Mouse (Mus musculus) megakaryocyte, adult 5-6 weeks (primary cell): ENCODE results near the gene Klk1b26. TPM values are rescaled to one million over a fixed set of nuclear protein-coding genes. Genes with fewer than 3 reads are reported as not detected.
A peak's percentile ranks its signal among the peaks of the same experiment; 100 is the strongest.
"Not testable (repeated sequence)": the region's sequence is repeated elsewhere in the genome, so short reads cannot be mapped to it uniquely, and the experiment has no call there.

Source experiments
- ATAC-seq: 2 replicates; pipeline ENCODE4 v1.8.0; 2016; ENCODE audit warnings: mild to moderate bottlenecking, inconsistent platforms; ENCODE audit not compliant: poor library complexity, severe bottlenecking
- total RNA-seq, 2 experiments: library from RNA; stranded (forward) in 1 of 2; stranded (reverse) in 1 of 2; fragments of 153-499, 151-499 nt in 1 of 2; fragments of 221-1000, 200-1000 nt in 1 of 2; gene quantifications; 2 replicates each; pipeline versions ENCODE4 v1.2.3 to v1.2.4; 2015 to 2017

The Klk1b26 gene
- total RNA-seq (2015) = not detected in 2 replicates
- not detected in 2 replicates for total RNA-seq (2017)

DNA sequence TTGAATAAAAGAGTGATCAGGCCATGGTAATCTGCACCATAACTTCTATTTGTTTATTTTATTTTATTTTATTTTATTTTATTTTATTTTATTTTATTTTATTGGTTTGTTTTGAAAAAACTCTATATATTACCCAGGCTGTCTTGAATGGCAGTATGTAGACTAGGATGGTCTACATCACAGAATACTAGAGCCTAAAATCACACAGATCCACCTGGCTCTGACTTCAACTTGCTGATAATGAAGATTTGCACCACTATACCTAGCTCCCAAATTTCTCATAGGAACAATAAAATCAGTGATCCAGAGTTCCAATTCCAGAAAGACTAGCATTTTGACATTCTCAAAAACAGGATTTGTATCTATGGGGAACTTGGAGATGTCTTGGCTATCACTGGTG is at the start of gene Klk1b26:
TSS of gene Klk1b26 (plus strand) at position 301 of the 400 bp plus-strand sequence.
- ATAC-seq = not testable (repeated sequence)

DNA sequence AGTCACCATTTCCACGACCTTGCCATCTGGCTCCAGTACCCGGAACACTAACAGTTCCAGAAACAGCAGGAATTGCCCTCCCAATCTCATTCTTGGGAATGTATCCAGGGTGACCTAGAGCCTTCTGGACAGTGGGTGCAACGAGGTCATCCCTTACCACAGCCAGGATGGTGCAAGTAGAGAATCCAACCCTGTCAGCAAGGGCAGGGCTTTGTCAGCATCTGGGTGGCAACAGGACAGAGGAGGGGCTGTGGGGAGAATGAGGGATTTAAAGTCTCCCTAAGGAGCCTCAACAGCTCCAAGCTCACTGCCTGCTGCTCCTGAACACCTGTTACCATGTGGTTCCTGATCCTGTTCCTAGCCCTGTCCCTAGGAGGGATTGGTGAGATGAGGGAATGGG is 45.5 kb upstream of the Klk1b26 start, which contains the start of gene Klk1b1:
TSS of gene Klk1b1 (plus strand) at position 301 of the 400 bp plus-strand sequence.
- ATAC-seq = no peak

DNA sequence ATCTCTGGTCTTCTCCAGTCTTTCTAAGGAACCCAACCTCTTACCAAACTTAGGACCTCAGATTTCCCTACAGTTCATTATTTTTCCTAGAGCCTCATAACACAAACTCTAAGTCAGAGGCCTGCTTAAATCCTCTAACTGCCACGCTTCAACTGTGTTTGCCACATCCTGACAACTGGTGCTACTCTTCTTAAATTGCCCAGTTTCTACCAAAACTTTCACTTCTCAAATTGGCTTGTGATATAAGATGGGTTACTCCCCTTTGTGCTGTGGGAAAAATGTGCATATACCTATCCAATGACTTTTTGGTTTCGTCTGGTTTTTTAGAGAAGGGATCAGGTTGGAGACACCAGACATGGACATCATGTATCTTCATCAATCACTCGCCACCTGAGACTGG is 44.9 kb upstream of the Klk1b26 start:
- ATAC-seq = peak; percentile 62

DNA sequence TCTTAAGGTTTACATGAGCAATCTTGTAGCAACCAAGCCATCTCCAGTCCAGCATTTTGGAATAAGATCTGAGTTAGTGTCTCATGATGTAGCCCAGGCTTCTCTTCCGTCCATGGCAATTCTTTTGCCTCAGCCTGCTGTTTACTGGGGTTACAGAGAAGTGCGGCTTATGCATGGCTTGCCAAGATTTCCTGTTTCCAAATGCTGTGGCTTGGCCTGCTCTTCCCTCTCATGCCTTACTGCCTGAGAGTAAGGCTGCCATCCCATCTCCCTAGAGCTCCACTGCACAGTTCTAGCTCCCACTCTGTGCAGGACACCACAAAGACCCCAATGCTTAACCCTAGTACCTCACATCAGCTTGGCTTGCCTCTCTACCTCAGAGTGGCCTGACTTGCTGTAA is 44.4 kb upstream of the Klk1b26 start:
- peak; percentile 76 for ATAC-seq

DNA sequence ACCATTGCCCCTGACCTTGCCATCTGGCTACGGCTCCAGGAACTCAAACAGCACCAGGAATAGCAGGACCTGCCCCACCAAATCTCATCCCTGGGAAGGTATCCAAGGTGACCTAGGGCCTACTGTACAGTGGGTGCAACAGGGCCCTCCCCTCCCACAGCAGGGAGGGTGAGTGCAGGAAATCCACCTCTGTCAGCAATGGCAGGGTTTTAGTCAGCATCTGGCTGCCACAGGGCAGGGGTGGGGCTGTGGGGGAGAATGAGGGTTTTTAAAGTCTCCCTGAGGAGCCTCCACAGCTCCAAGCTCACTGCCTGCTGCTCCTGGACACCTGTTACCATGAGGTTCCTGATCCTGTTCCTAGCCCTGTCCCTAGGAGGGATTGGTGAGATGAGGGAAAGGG is 36.2 kb upstream of the Klk1b26 start, which contains the start of gene Klk1b9:
TSS of gene Klk1b9 (plus strand) at position 301 of the 400 bp plus-strand sequence.
- not testable (repeated sequence) for ATAC-seq

DNA sequence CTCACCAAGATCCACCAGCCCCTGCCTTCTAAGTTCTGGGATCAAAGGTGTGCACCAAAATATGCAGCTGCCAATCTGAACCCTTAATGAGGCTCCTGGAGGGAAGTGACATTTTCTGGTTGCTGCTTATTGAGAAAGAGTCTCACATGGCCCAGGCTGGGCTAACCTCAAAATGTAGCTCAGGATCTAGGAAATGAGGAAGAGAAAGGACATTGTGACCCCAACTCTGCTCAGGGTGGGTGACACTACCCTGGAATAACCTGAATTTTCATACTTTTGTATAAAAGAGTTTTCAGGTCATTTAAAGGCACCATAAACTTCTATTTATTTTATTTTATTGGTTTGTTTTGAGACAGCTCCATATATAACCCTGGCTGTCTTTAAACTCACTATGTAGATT is 26.3 kb upstream of the Klk1b26 start:
- peak; percentile 71 for ATAC-seq

DNA sequence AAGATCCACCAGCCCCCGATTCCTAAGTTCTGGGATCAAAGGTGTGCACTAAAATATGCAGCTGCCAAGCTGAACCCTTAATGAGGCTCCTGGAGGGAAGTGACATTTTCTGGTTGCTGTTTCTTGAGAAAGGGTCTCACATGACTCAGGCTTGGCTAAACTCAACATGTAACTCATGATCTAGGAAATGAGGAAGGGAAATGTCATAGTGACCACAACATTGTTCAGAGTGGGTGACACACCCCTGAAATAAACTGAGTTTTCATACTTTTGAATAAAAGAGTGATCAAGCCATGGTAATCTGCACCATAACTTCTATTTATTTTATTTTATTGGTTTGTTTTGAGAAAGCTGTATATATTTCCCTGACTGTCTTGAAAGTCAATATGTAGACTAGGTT is 17.1 kb upstream of the Klk1b26 start:
- peak; percentile 91 for ATAC-seq

DNA sequence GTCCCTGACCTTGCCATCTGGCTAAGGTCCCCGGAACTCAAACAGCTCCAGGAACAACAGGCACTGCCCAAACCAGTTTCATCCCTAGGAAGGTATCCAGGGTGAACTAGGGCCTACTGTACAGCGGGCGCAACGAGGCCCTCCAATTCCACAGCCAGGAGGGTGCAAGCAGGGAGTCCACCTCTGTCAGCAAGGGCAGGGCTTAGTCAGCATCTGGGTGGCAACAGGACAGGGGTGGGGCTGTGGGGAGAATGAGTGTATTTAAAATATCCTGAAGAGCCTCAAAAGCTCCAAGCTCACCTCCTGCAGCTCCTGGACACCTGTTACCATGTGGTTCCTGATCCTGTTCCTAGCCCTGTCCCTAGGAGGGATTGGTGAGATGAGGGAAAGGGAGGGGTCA is 16.4 kb upstream of the Klk1b26 start, which contains the start of gene Klk1b11:
TSS of gene Klk1b11 (plus strand) at position 301 of the 400 bp plus-strand sequence.
- ATAC-seq = not testable (repeated sequence)

DNA sequence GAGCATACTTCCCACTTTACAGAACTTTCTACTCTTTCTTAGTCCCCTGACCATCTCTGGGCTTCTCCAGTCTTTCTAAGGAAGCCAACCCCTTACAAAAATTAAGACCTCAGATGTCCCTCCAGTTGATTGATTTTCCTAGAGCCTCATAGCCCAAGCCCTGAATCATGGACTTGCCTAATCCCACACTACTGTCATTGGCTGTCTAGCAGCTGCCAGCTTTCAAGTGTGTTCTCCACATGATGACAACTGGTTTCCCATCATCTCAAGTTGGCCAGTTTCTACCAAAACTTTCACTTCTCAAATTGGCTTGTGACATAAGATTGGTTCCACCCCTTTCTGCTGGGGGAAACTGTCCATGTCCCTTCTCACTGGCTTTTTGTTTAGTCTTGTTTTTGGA is 7.1 kb upstream of the Klk1b26 start:
- peak; percentile 95 for ATAC-seq

DNA sequence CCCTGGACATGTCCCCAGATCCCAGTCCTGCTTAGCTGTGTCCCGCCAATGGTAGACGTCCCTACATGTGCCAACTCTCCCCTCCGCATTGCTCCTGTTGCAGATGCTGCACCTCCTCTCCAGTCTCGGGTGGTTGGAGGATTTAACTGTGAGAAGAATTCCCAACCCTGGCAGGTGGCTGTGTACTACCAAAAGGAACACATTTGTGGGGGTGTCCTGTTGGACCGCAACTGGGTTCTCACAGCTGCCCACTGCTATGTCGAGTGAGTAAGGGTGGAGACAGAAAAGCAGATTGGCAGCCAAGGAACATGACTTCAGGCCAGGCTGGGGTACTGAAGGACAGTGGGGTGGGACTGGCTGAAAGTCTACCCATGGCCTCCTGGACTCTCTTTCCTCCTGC is 2.7 kb downstream of the Klk1b26 start:
- ATAC-seq = not testable (repeated sequence)

DNA sequence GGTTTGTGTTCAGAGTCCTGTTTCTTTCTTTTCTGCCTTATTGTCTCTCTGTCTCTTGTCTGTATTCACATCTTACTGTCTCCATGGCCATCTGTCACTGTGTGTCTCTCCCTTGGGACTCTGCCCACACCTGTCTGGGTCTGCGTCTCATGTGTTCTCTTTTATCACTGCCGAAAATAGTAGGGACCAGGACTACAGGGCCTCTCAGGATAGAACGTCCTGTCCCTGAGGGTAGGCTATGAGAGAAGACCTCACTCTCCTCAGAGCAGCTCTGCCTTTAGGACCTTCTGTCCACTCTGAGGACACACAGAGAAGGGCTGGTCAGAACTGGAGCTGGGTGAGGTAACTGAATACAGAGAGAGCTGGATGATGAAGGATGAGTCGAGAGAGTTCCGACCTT is 3.1 kb downstream of the Klk1b26 start:
- no peak for ATAC-seq

DNA sequence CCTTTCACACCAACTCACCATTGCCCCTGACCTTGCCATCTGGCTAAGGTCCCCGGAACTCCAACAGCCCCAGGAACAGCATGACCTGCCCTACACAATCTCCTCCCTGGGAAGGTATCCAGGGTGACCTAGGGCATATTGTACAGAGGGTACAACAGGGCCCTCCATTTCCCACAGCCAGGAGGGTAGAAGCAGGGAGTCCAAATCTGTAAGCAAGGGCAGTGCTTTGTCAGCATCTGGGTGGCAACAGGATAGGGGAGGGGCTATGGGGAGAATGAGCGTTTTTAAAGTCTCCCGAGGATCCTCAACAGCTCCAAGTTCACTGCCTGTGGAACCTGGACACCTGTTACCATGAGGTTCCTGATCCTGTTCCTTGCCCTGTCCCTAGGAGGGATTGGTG is 40.0 kb downstream of the Klk1b26 start, which contains the start of gene Klk1b27:
TSS of gene Klk1b27 (plus strand) at position 301 of the 400 bp plus-strand sequence.
- ATAC-seq = not testable (repeated sequence)

Other genes with a start within 250 kb of the Klk1b26 start
- gene Klk12, start 243.3 kb upstream of the Klk1b26 start, total RNA-seq (2015) = not detected in 2 replicates
- not detected in 2 replicates for gene Klk12, start 243.3 kb upstream of the Klk1b26 start, total RNA-seq (2017)
- not detected in 2 replicates for gene Klk11, start 237.6 kb upstream of the Klk1b26 start, total RNA-seq (2015)
- gene Klk11, start 237.6 kb upstream of the Klk1b26 start, total RNA-seq (2017) = not detected in 2 replicates
- not detected in 2 replicates for gene Klk10, start 231.1 kb upstream of the Klk1b26 start, total RNA-seq (2015)
- gene Klk10, start 231.1 kb upstream of the Klk1b26 start, total RNA-seq (2017) = not detected in 2 replicates
- not detected in 2 replicates for gene Klk9, start 220.3 kb upstream of the Klk1b26 start, total RNA-seq (2015)
- gene Klk9, start 220.3 kb upstream of the Klk1b26 start, total RNA-seq (2017) = not detected in 2 replicates
- 10.4 and 13.7 TPM in 2 replicates for gene Klk8, start 214.6 kb upstream of the Klk1b26 start, total RNA-seq (2015)
- gene Klk8, start 214.6 kb upstream of the Klk1b26 start, total RNA-seq (2017) = 5.0 and 10.2 TPM in 2 replicates
- not detected in 2 replicates for gene Klk7, start 200.9 kb upstream of the Klk1b26 start, total RNA-seq (2015)
- gene Klk7, start 200.9 kb upstream of the Klk1b26 start, total RNA-seq (2017) = not detected in 2 replicates
- gene Klk6, start 187.7 kb upstream of the Klk1b26 start, total RNA-seq (2015) = not detected in 2 replicates
- gene Klk6, start 187.7 kb upstream of the Klk1b26 start, total RNA-seq (2017) = not detected in 2 replicates
- gene Klk5, start 170.2 kb upstream of the Klk1b26 start, total RNA-seq (2015) = not detected in 2 replicates
- gene Klk5, start 170.2 kb upstream of the Klk1b26 start, total RNA-seq (2017) = not detected in 2 replicates
- gene Klk4, start 131.0 kb upstream of the Klk1b26 start, total RNA-seq (2015) = not detected in 2 replicates
- gene Klk4, start 131.0 kb upstream of the Klk1b26 start, total RNA-seq (2017) = not detected in 2 replicates
- 0.55 TPM in 1 of 2 replicates, not detected in the other for gene Klk15, start 78.4 kb upstream of the Klk1b26 start, total RNA-seq (2015)
- not detected in 2 replicates for gene Klk15, start 78.4 kb upstream of the Klk1b26 start, total RNA-seq (2017)
- gene Klk1b8, start 61.5 kb upstream of the Klk1b26 start, total RNA-seq (2015) = not detected in 2 replicates
- gene Klk1b8, start 61.5 kb upstream of the Klk1b26 start, total RNA-seq (2017) = not detected in 2 replicates
- not detected in 2 replicates for gene Klk1b1, start 45.4 kb upstream of the Klk1b26 start, total RNA-seq (2015)
- not detected in 2 replicates for gene Klk1b1, start 45.4 kb upstream of the Klk1b26 start, total RNA-seq (2017)
- not detected in 2 replicates for gene Klk1b9, start 36.1 kb upstream of the Klk1b26 start, total RNA-seq (2015)
- gene Klk1b9, start 36.1 kb upstream of the Klk1b26 start, total RNA-seq (2017) = not detected in 2 replicates
- 0.33 and 0.84 TPM in 2 replicates for gene Klk1b11, start 16.3 kb upstream of the Klk1b26 start, total RNA-seq (2015)
- 1.1 TPM in 1 of 2 replicates, not detected in the other for gene Klk1b11, start 16.3 kb upstream of the Klk1b26 start, total RNA-seq (2017)
- gene Klk1b27, start 40.1 kb downstream of the Klk1b26 start, total RNA-seq (2015) = not detected in 2 replicates
- gene Klk1b27, start 40.1 kb downstream of the Klk1b26 start, total RNA-seq (2017) = not detected in 2 replicates
- not detected in 2 replicates for gene Klk1b21, start 90.2 kb downstream of the Klk1b26 start, total RNA-seq (2015)
- not detected in 2 replicates for gene Klk1b21, start 90.2 kb downstream of the Klk1b26 start, total RNA-seq (2017)
- not detected in 2 replicates for gene Klk1b22, start 100.5 kb downstream of the Klk1b26 start, total RNA-seq (2015)
- not detected in 2 replicates for gene Klk1b22, start 100.5 kb downstream of the Klk1b26 start, total RNA-seq (2017)
- not detected in 2 replicates for gene Klk1b16, start 124.6 kb downstream of the Klk1b26 start, total RNA-seq (2015)
- not detected in 2 replicates for gene Klk1b16, start 124.6 kb downstream of the Klk1b26 start, total RNA-seq (2017)
- gene Klk1b24, start 176.1 kb downstream of the Klk1b26 start, total RNA-seq (2015) = not detected in 2 replicates
- gene Klk1b24, start 176.1 kb downstream of the Klk1b26 start, total RNA-seq (2017) = not detected in 2 replicates
- not detected in 2 replicates for gene Klk1b3, start 186.0 kb downstream of the Klk1b26 start, total RNA-seq (2015)
- gene Klk1b3, start 186.0 kb downstream of the Klk1b26 start, total RNA-seq (2017) = not detected in 2 replicates
- gene Klk1b4, start 195.3 kb downstream of the Klk1b26 start, total RNA-seq (2015) = not detected in 2 replicates
- gene Klk1b4, start 195.3 kb downstream of the Klk1b26 start, total RNA-seq (2017) = not detected in 2 replicates
- not detected in 2 replicates for gene Klk1b5, start 203.8 kb downstream of the Klk1b26 start, total RNA-seq (2015)
- not detected in 2 replicates for gene Klk1b5, start 203.8 kb downstream of the Klk1b26 start, total RNA-seq (2017)
- not detected in 2 replicates for gene Klk1, start 213.2 kb downstream of the Klk1b26 start, total RNA-seq (2015)
- gene Klk1, start 213.2 kb downstream of the Klk1b26 start, total RNA-seq (2017) = not detected in 2 replicates
- not detected in 2 replicates for gene Gm36864, start 224.0 kb downstream of the Klk1b26 start, total RNA-seq (2015)
- gene Gm36864, start 224.0 kb downstream of the Klk1b26 start, total RNA-seq (2017) = not detected in 2 replicates
- gene 1700028J19Rik, start 234.5 kb downstream of the Klk1b26 start, total RNA-seq (2015) = 3.0 and 3.1 TPM in 2 replicates
- gene 1700028J19Rik, start 234.5 kb downstream of the Klk1b26 start, total RNA-seq (2017) = 0.62 and 0.94 TPM in 2 replicates
- gene 2410002F23Rik, start 234.6 kb downstream of the Klk1b26 start, total RNA-seq (2015) = 19.9 and 20.8 TPM in 2 replicates
- gene 2410002F23Rik, start 234.6 kb downstream of the Klk1b26 start, total RNA-seq (2017) = 17.2 and 23.0 TPM in 2 replicates
- gene Acp4, start 245.2 kb downstream of the Klk1b26 start, total RNA-seq (2015) = not detected in 2 replicates
- not detected in 2 replicates for gene Acp4, start 245.2 kb downstream of the Klk1b26 start, total RNA-seq (2017)
- gene Gm15517, start 249.3 kb downstream of the Klk1b26 start, total RNA-seq (2015) = not detected in 2 replicates
- gene Gm15517, start 249.3 kb downstream of the Klk1b26 start, total RNA-seq (2017) = not detected in 2 replicates